Mouse (Mus musculus) neural tube, embryonic 13.5 days (tissue): ENCODE measurements around the gene Tmem235. TPM values are rescaled to one million over a fixed set of nuclear protein-coding genes. Genes with fewer than 3 reads are reported as not detected.

Experiments
- ATAC-seq: fragments of 200-750 bp; cut with Nextera tagmentation; 2 replicates; pipeline ENCODE4 v1.8.0; 2017; ENCODE audit warnings: low read depth, mild to moderate bottlenecking, moderate TSS enrichment, moderate library complexity
- H3K27ac ChIP-seq: fragments of 300-500 bp; sonication (generic); replicated peaks from 2 replicates; pipeline ENCODE4 v1.5.1; 2015; ENCODE audit warnings: moderate library complexity, mild to moderate bottlenecking, inconsistent platforms
- H3K27me3 ChIP-seq: fragments of 300-500 bp; sonication (generic); 2 replicates; pipeline ENCODE4 v1.6.1; 2015; ENCODE audit warnings: mild to moderate bottlenecking, inconsistent platforms
- H3K36me3 ChIP-seq: fragments of 300-500 bp; sonication (generic); 2 replicates; pipeline ENCODE4 v1.6.1; 2015; ENCODE audit warnings: mild to moderate bottlenecking, inconsistent platforms
- H3K4me1 ChIP-seq: fragments of 300-500 bp; sonication (generic); replicated peaks from 2 replicates; pipeline ENCODE4 v1.6.1; 2015; ENCODE audit warnings: inconsistent platforms
- H3K4me2 ChIP-seq: fragments of 300-500 bp; sonication (generic); 2 replicates; pipeline ENCODE4 v1.6.1; 2015; ENCODE audit warnings: inconsistent platforms, mild to moderate bottlenecking, moderate library complexity
- H3K4me3 ChIP-seq: fragments of 300-500 bp; sonication (generic); 2 replicates; pipeline ENCODE4 v1.5.1; 2015; ENCODE audit warnings: mild to moderate bottlenecking, inconsistent platforms
- H3K9ac ChIP-seq: fragments of 300-500 bp; sonication (generic); 2 replicates; pipeline ENCODE4 v1.6.1; 2015; ENCODE audit warnings: moderate library complexity, mild to moderate bottlenecking, inconsistent platforms
- H3K9me3 ChIP-seq: fragments of 300-500 bp; sonication (generic); 2 replicates; pipeline ENCODE4 v1.6.1; 2016; ENCODE audit warnings: inconsistent platforms
- WGBS: fragments of 180-500 bp; shearing (Covaris S2); methylation state at CpG from one replicate; pipeline ENCODE4 v1.1.7; 2015; 5-methylcytosine and 5-hydroxymethylcytosine counted together
- polyA plus RNA-seq: library from polyadenylated mRNA; unstranded; fragments of >200 nt; fragmentation: Nextera tagmentation; extraction: Ambion mirVana; gene quantifications from 2 replicates; pipeline ENCODE4 v1.2.1, GENCODE M21; 2015

Tmem235 gene
- polyA plus RNA-seq, 1 experiment from 2014 or later, result not detected

GRCm38 (mm10) chr11:117872861-117873608, 12.5 kb downstream of the Tmem235 start, which contains the start of gene Tha1:
TSS of gene Tha1 (minus strand) at chr11:117873481.
- H3K4me1 ChIP-seq, result peaks cover 24% of the 10 kb centered on the region

DNA sequence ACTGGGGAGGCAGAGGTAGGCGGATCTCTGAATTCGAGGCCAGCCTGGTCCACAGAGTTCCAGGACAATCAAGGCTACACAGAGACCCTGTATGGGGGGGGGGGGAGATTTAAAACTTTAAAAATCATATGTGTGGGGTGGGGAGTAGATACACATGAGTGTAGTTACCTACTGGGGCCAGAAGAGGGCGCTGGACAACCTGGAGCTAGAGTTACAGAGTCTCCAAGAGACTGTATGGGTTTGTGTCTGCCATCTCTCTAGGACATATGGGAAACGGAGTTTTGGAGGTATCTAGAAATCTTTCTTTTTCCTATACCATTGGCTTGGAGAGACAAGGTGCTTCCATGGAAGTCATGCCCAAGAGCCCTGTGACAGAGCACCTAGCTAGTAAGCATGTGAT, 13.9 kb downstream of the Tmem235 start:
- H3K9ac ChIP-seq, result no peak overlapping the region
- H3K9me3 ChIP-seq, result no peaks in the 10 kb centered on the region
- no peak overlapping the region for H3K27ac ChIP-seq
- peaks cover 4% of the 10 kb centered on the region; the same call in 1 of the 2 replicates for H3K27me3 ChIP-seq
- ATAC-seq, result no peak
- H3K36me3 ChIP-seq, result no peaks in the 10 kb centered on the region
- no peak overlapping the region for H3K4me3 ChIP-seq
- H3K4me1 ChIP-seq, result peaks cover 37% of the 10 kb centered on the region
- no peak overlapping the region for H3K4me2 ChIP-seq
- 58% methylated on average over 4 of the region's 4 CpGs for WGBS

More at GRCm38 (mm10) chr11:117872861-117873608, 12.5 kb downstream of the Tmem235 start, which contains the start of gene Tha1:
- Histone ChIP-seq H3K27me3 (peaks cover 4% of the 10 kb centered on the region; the same call in 1 of the 2 replicates), H3K27ac (0 out of 2 replicates have a peak within 1 kb of the TSS, but pooled peaks have one; percentile 33), H3K9me3 (no peaks in the 10 kb centered on the region), H3K4me3 (peak within 1 kb of the TSS; percentile 72), H3K4me2 (peak within 1 kb of the TSS; percentile 97), H3K9ac (peak within 1 kb of the TSS; percentile 81), H3K36me3 (no peaks in the 10 kb centered on the region)
- ATAC-seq, result peak; percentile 58; the same call in 1 of the 2 replicates
- 1% methylated on average over 51 of the region's 51 CpGs for WGBS

DNA sequence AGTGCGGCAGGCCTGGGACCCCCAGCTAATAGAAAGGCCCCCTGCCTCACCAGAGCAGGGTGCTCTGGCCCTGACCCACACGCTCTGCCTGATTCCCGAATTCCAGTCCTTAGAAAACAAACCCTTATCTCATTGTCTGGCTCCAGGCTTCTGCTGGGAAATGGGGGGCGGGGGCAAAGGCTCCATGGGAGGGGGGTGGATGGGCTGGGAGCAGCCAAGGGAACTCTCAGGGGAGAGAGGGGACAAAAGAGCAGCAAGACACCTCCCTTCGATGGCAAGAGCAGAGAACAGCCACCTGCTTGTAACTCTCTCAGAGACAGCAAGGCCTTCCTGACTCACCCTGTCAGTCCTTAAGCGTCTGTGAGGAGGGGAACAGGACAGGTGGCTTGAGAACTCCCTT, 15.1 kb downstream of the Tmem235 start:
- H3K4me2 ChIP-seq, result no peak overlapping the region
- H3K4me1 ChIP-seq, result peaks cover 35% of the 10 kb centered on the region
- peaks cover 4% of the 10 kb centered on the region; the same call in 1 of the 2 replicates for H3K27me3 ChIP-seq
- no peaks in the 10 kb centered on the region for H3K9me3 ChIP-seq
- no peak overlapping the region for H3K27ac ChIP-seq
- ATAC-seq, result no peak
- no peaks in the 10 kb centered on the region for H3K36me3 ChIP-seq
- no peak overlapping the region for H3K4me3 ChIP-seq
- H3K9ac ChIP-seq, result 0 out of 2 replicates have a peak overlapping the region, but pooled peaks have one; percentile 5
- 24% methylated on average over 6 of the region's 6 CpGs for WGBS

DNA sequence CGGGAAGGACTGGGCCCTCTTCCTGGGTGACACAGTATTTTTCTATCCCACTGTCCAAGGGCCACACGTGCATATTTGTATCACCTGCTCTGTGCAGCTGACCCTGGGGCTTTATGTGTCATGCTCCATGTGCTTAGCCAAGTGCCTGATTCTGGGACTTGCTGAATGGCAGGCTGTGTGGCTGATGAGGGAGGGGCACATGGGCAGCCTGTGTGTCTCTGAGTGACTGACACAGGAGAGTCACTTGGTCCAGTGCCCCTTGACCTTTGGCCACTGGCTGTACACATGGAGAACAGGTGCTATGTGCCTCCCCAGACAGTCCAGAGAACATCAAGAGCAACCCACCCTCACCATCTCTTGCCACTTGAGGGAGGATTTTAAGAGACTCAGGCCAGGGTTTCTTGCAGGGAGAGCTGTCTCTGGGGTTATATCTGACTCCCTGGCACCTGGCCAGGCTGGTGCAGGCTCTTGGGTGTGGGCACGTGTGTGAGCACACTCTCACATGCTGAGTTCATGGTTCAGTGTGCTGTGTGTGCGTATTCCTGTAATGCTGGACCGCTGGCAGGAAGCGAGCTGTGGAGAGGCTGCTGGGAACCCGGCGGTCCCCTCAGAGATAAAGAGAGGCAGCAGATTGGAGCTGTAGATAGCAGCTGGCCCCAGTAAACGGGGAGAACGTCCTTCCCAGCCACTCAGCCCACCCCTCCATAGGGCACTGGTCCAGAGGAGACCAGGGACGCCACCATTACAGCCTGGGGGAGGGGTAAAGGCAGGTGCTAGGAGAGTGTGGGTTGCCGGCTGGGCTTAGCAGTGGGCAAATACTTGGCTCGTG, 17.6 kb downstream of the Tmem235 start:
- H3K4me3 ChIP-seq, result no peak overlapping the region
- H3K36me3 ChIP-seq, result no peaks in the 10 kb centered on the region
- peak overlapping the region; percentile 42 for H3K4me2 ChIP-seq
- 22% methylated on average over 13 of the region's 13 CpGs for WGBS
- H3K27ac ChIP-seq, result peak overlapping the region; percentile 76
- peak overlapping the region; percentile 58 for H3K9ac ChIP-seq
- peak; percentile 74 for ATAC-seq
- peaks cover 4% of the 10 kb centered on the region; the same call in 1 of the 2 replicates for H3K27me3 ChIP-seq
- no peaks in the 10 kb centered on the region for H3K9me3 ChIP-seq
- H3K4me1 ChIP-seq, result peaks cover 36% of the 10 kb centered on the region

GRCm38 (mm10) chr11:117878892-117879291, 18.3 kb downstream of the Tmem235 start:
- H3K9ac ChIP-seq, result peak overlapping the region; percentile 58; the same call in 1 of the 2 replicates
- no peak overlapping the region for H3K4me3 ChIP-seq
- peak overlapping the region; percentile 76 for H3K27ac ChIP-seq
- peaks cover 4% of the 10 kb centered on the region; the same call in 1 of the 2 replicates for H3K27me3 ChIP-seq
- WGBS, result 29% methylated on average over 8 of the region's 8 CpGs
- H3K36me3 ChIP-seq, result no peaks in the 10 kb centered on the region
- no peaks in the 10 kb centered on the region for H3K9me3 ChIP-seq
- no peak for ATAC-seq
- peaks cover 39% of the 10 kb centered on the region for H3K4me1 ChIP-seq
- peak overlapping the region; percentile 42 for H3K4me2 ChIP-seq

GRCm38 (mm10) chr11:117879676-117880075, 19.1 kb downstream of the Tmem235 start:
- no peak for ATAC-seq
- H3K4me3 ChIP-seq, result no peak overlapping the region
- H3K9me3 ChIP-seq, result no peaks in the 10 kb centered on the region
- no peaks in the 10 kb centered on the region for H3K36me3 ChIP-seq
- H3K27me3 ChIP-seq, result peaks cover 11% of the 10 kb centered on the region
- peaks cover 39% of the 10 kb centered on the region for H3K4me1 ChIP-seq
- H3K9ac ChIP-seq, result no peak overlapping the region
- H3K4me2 ChIP-seq, result no peak overlapping the region
- 78% methylated on average over 6 of the region's 6 CpGs for WGBS
- no peak overlapping the region; the same call in 1 of the 2 replicates for H3K27ac ChIP-seq

DNA sequence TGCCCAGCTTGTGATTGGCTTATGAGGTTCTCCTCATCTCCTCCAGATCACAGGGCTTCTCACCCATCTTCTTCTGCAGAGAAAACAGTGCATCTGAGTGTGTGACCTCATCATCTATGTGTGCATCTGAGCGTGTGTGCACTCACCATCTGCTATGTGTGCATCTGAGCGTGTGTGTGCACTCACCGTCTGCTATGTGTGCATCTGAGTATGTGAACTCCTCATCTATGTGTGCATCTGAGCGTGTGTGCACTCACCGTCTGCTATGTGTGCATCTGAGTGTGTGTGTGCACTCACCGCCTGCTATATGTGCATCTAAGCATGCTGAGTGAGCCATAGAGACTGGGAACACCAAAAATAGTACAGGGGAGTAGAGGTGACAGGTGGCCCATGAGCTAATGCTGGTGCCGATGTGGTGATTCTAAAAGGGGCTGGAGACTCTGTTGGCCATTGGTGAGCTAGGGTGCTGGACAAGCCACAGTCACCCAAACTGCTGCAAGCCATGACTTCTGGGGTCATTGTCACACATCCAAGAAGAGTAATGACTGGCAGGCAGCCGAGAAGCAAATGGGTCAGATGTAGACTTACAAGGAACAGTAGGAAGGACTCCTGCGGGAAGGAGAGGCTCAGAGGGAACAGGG, 19.9 kb downstream of the Tmem235 start:
- Histone ChIP-seq H3K9me3 (no peaks in the 10 kb centered on the region), H3K36me3 (no peaks in the 10 kb centered on the region), H3K4me2 (no peak overlapping the region), H3K9ac (no peak overlapping the region), H3K4me3 (no peak overlapping the region), H3K4me1 (peaks cover 39% of the 10 kb centered on the region), H3K27ac (no peak overlapping the region), H3K27me3 (peaks cover 16% of the 10 kb centered on the region)
- ATAC-seq, result no peak
- WGBS, result 87% methylated on average over 9 of the region's 9 CpGs

- no peak overlapping the region for H3K4me2 ChIP-seq
- no peak overlapping the region for H3K9ac ChIP-seq
- no peak overlapping the region for H3K27ac ChIP-seq
- H3K9me3 ChIP-seq, result no peaks in the 10 kb centered on the region
- no peak for ATAC-seq
- H3K27me3 ChIP-seq, result peaks cover 16% of the 10 kb centered on the region
- no peaks in the 10 kb centered on the region for H3K36me3 ChIP-seq
- WGBS, result 87% methylated on average over 6 of the region's 6 CpGs
- H3K4me3 ChIP-seq, result no peak overlapping the region
- peaks cover 39% of the 10 kb centered on the region for H3K4me1 ChIP-seq
These were observed 20.4 kb downstream of the Tmem235 start for GRCm38 (mm10) chr11:117880977-117881358.

DNA sequence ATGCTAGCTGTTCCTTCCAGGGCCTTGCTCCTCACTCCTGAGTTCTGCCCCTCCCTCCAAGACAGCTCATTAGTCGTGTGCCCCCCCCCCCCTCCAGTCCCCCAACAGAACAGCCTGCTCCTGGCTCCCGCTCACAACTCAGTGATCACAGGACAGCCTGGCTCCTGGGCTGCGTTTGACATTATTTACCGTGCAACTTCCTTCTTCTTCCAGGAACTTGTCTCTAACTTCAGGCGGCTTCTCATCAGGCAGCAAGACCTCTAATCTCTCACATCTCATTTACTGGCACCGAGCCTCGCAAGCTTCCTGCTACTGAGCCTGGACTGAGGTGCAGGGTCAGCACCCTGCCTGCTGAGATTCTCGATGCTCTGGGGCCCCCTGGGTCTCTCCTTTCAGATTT, 21.2 kb downstream of the Tmem235 start:
- H3K36me3 ChIP-seq, result no peaks in the 10 kb centered on the region
- no peaks in the 10 kb centered on the region for H3K9me3 ChIP-seq
- WGBS, result 28% methylated on average over 8 of the region's 8 CpGs
- no peak for ATAC-seq
- no peak overlapping the region for H3K27ac ChIP-seq
- no peak overlapping the region for H3K4me2 ChIP-seq
- H3K4me3 ChIP-seq, result no peak overlapping the region
- no peak overlapping the region for H3K9ac ChIP-seq
- H3K4me1 ChIP-seq, result peaks cover 39% of the 10 kb centered on the region
- peaks cover 20% of the 10 kb centered on the region for H3K27me3 ChIP-seq

DNA sequence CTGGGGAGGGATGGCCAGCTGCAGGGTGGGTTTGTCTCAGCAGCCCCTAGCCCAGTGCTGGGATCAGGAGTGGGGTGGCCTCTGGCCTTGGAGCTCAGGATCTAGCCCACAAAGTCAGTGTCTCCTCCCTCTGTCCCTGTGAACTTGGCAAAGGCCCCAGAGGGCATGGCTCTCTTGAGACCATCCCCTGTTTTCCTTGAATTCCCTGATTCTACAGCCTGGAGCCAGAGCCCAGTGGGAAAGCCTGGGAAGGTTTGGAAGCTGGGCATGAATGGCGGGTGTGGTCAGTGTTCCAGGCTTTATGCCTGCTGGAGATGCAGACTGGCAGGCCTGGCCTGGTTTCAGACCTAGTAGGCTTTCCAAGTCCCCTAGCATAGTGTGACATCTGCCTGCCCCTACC, 21.7 kb downstream of the Tmem235 start:
- no peaks in the 10 kb centered on the region for H3K36me3 ChIP-seq
- H3K9ac ChIP-seq, result no peak overlapping the region

DNA sequence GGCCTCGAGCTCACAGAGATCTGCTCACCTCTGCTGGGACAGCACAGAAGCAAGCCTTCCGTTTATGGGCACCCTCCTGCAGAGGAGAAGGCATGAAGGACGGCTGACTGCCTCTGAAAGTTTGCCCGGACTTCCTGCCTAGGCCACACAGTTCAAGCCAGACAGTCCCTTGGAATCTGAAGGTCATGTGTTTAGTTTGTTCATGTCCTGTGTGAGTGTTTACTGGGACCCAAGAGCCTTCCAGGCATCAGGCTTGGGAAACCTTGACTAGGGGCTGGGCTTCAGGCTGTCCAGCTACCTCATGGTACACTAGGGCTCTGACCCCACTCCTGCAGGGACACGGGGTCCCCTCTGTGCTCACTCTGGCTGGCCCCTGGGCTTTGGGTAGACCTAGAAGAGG, 25.4 kb downstream of the Tmem235 start:
- Histone ChIP-seq H3K9ac (no peak overlapping the region), H3K36me3 (no peaks in the 10 kb centered on the region), H3K27ac (no peak overlapping the region), H3K4me1 (peaks cover 51% of the 10 kb centered on the region), H3K9me3 (no peaks in the 10 kb centered on the region), H3K4me2 (no peak overlapping the region), H3K4me3 (no peak overlapping the region), H3K27me3 (peaks cover 49% of the 10 kb centered on the region)
- 50% methylated on average over 5 of the region's 5 CpGs for WGBS
- ATAC-seq, result no peak

More for the DNA sequence above, 21.7 kb downstream of the Tmem235 start:
- no peak for ATAC-seq
- Histone ChIP-seq H3K27me3 (peaks cover 24% of the 10 kb centered on the region), H3K4me3 (no peak overlapping the region), H3K4me1 (peaks cover 39% of the 10 kb centered on the region), H3K27ac (no peak overlapping the region), H3K4me2 (no peak overlapping the region), H3K9me3 (no peaks in the 10 kb centered on the region)
- 82% methylated on average over 1 of the region's 1 CpGs for WGBS
